Mouse (Mus musculus) liver, postnatal 0 days (tissue): Measurements from ENCODE around the gene Proz. TPM values are rescaled to one million over a fixed set of nuclear protein-coding genes. Genes with fewer than 3 reads are reported as not detected.

Experiments
- ATAC-seq: fragments of 200-750 bp; cut with Nextera tagmentation; 2 replicates; pipeline ENCODE4 v1.8.0; 2017; ENCODE audit warnings: mild to moderate bottlenecking, moderate library complexity
- DNase-seq: peaks from one replicate; pipeline ENCODE4 v3.0.0-alpha.2; 2016
- H3K27ac ChIP-seq: fragments of 300-500 bp; sonication (generic); 2 replicates; pipeline ENCODE4 v1.5.1; 2014; ENCODE audit warnings: antibody characterized with exemption, moderate library complexity, mild to moderate bottlenecking, low read depth
- H3K27me3 ChIP-seq: fragments of 300-500 bp; sonication (generic); 2 replicates; pipeline ENCODE4 v1.6.1; 2014; ENCODE audit warnings: low read length, control low read depth, mixed read lengths; ENCODE audit not compliant: insufficient read depth
- H3K36me3 ChIP-seq: fragments of 300-500 bp; sonication (generic); replicated peaks from 2 replicates; pipeline ENCODE4 v1.6.1; 2014; ENCODE audit warnings: mild to moderate bottlenecking, control low read depth, low read length, moderate library complexity, mixed read lengths; ENCODE audit not compliant: insufficient read depth
- H3K4me1 ChIP-seq: fragments of 300-500 bp; sonication (generic); 2 replicates; pipeline ENCODE4 v1.6.1; 2014; ENCODE audit warnings: antibody characterized with exemption, mild to moderate bottlenecking, control low read depth; ENCODE audit not compliant: insufficient read depth
- H3K4me2 ChIP-seq: fragments of 300-500 bp; sonication (generic); 2 replicates; pipeline ENCODE4 v1.6.1; 2014; ENCODE audit warnings: low read depth, mild to moderate bottlenecking, low read length, moderate library complexity, mixed read lengths
- H3K4me3 ChIP-seq: fragments of 300-500 bp; sonication (generic); 2 replicates; pipeline ENCODE4 v1.5.1; 2014; ENCODE audit warnings: low read depth, low read length
- H3K9ac ChIP-seq: fragments of 300-500 bp; sonication (generic); replicated peaks from 2 replicates; pipeline ENCODE4 v1.6.1; 2014; ENCODE audit warnings: mild to moderate bottlenecking, moderate library complexity
- H3K9me3 ChIP-seq: fragments of 300-500 bp; sonication (generic); 2 replicates; pipeline ENCODE4 v1.6.1; 2016; ENCODE audit warnings: mild to moderate bottlenecking, control low read depth, low read length, mixed read lengths
- CTCF ChIP-seq: sonication (generic); IDR thresholded peaks from 2 replicates; pipeline ENCODE4 v1.5.1; 2016; ENCODE audit warnings: antibody characterized with exemption, low read depth
- EP300 ChIP-seq: IDR thresholded peaks from 2 replicates; pipeline ENCODE4 v1.6.1; 2016; ENCODE audit warnings: antibody characterized with exemption, low read depth, mild to moderate bottlenecking
- WGBS: fragments of 180-500 bp; shearing (Covaris S2); extraction: QIAGEN DNeasy Blood & Tissue Kit; methylation state at CpG from one replicate; pipeline ENCODE4 v1.1.7; 2014; ENCODE audit not compliant: insufficient replicate concordance; 5-methylcytosine and 5-hydroxymethylcytosine counted together
- polyA plus RNA-seq: library from polyadenylated mRNA; unstranded; fragments of >200 nt; fragmentation: Nextera tagmentation; extraction: Ambion mirVana; gene quantifications from 2 replicates; pipeline ENCODE4 v1.2.1, GENCODE M21; 2015

Proz gene
- polyA plus RNA-seq, 1 experiment from 2014 or later: 93.8 TPM

DNA sequence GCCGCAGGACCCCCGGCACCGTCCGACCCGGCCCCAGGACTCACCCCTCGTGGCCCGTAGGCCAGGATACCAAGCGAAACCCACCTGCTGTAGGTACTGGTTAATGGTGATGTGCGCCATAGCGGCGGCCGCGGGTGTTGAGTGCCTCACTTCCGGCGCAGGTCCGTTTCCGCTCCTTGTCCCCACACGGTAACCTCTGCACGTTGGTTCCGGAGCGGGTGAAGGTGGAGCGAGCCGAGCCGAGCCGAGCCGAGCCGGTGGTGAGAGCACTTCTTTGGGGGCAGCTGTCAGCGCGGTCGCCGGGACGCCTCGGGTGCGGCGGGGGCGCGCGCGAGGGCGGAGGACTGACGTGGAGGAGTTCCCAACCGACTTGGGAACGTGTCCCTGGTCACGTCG is 44.0 kb downstream of the Proz start:
- peak overlapping the region; percentile 82 for H3K9ac ChIP-seq
- peaks cover 6% of the 10 kb centered on the region; the same call in 1 of the 2 replicates for H3K36me3 ChIP-seq
- WGBS: under 1% methylated on average over 45 of the region's 45 CpGs
- peak overlapping the region; percentile 86 for H3K4me2 ChIP-seq
- peak; percentile 53 for ATAC-seq
- peak overlapping the region; percentile 79 for H3K4me3 ChIP-seq
- H3K9me3 ChIP-seq: no peaks in the 10 kb centered on the region
- H3K4me1 ChIP-seq: peaks cover 20% of the 10 kb centered on the region
- peak overlapping the region; percentile 93 for H3K27ac ChIP-seq
- DNase-seq: peak; percentile 94
- H3K27me3 ChIP-seq: no peaks in the 10 kb centered on the region
- TF ChIP-seq CTCF (no peak), EP300 (no peak)

DNA sequence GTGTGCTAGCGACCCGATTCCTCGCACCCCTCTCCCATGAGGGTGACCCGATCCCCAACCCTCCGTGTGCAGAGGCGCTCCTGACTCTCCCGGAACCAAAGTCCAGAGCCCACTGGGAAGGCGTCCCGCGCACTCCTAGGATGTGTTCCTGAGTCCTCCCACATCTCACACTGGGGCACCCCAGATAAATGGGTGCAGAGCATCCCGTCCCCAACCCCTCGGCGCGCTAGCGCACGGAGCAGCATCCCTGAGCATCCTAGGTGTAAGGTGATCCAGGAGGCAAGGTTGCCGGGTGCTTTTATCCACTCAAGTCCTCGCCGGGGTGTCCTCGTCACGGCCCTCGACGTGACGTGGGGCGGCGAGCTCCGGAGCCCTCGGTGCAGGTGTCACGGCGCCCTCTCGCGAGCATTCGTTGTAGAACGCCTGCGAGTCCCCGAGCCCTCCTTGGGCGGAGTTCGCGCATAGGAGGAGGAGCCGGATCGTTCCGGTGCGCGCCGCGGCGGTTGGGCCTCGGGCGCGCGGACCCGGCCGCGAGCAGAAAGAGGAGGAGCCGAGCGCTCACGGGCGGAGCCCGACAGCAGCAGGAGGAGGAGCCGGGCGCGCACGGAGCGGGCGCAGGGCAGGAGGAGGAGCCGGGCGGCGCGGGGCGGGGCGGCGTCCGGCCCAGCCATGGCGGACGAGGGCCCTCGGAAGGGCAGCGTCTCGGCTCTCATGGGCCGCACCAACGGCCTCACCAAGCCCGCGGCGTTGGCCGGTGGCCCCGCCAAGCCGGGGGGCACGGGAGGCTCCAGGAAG is 44.6 kb downstream of the Proz start, which contains the start of the genes Pcid2 and Cul4a:
Gene Pcid2, minus strand, starts transcription at position 373 of the 795 bp plus-strand sequence.
Gene Cul4a, plus strand, starts transcription at position 535 of the 795 bp plus-strand sequence.
- H3K4me2 ChIP-seq: peak within 1 kb of the TSS; percentile 86
- H3K27ac ChIP-seq: peak within 1 kb of the TSS; percentile 93
- WGBS: under 1% methylated on average over 64 of the region's 87 CpGs
- no peak; the same call in 1 of the 2 replicates for TF ChIP-seq EP300
- peak; percentile 91 for TF ChIP-seq CTCF
- peak within 1 kb of the TSS; percentile 94 for H3K9ac ChIP-seq
- H3K27me3 ChIP-seq: no peaks in the 10 kb centered on the region
- H3K4me3 ChIP-seq: peak within 1 kb of the TSS; percentile 79
- DNase-seq (peak; percentile 99), ATAC-seq (peak; percentile 90)
- peaks cover 26% of the 10 kb centered on the region for H3K4me1 ChIP-seq
- H3K36me3 ChIP-seq: peaks cover 6% of the 10 kb centered on the region; the same call in 1 of the 2 replicates
- H3K9me3 ChIP-seq: no peaks in the 10 kb centered on the region

DNA sequence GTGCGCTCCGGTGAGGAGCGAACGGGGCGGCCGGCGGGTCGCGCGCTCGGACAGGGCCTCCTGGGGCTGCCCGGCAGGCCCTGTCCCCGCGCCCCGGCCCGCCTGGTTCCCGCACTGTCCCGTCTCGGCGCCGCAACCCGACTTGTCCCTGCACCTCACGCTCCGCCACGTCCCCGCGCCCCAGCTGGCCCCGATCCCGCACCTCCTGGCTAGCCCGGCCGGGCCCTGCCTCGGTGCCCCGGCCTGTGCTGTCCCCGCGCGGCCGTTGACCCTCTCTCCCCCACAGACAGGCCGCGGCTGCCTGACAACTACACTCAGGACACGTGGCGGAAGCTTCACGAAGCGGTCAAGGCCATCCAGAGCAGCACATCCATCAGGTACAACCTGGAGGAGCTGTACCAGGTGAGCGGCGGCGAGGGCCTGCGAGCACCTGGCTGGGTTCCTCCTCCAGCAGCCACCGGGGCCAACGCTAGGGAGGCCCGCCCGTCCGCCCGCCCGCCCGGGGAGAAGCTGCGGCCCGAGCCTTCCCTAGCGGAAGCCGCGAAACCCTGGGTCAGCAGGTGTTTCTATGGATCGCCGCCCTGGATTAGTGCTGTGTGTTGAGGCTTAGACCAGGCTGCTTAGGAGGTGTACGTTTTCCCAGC is 45.3 kb downstream of the Proz start:
- ATAC-seq (peak; percentile 54), DNase-seq (peak; percentile 80)
- H3K4me2 ChIP-seq: peak overlapping the region; percentile 67
- TF ChIP-seq CTCF (no peak), EP300 (no peak)
- H3K9ac ChIP-seq: peak overlapping the region; percentile 94
- peaks cover 6% of the 10 kb centered on the region; the same call in 1 of the 2 replicates for H3K36me3 ChIP-seq
- peak overlapping the region; percentile 92 for H3K27ac ChIP-seq
- H3K4me1 ChIP-seq: peaks cover 28% of the 10 kb centered on the region
- H3K4me3 ChIP-seq: peak overlapping the region; percentile 79
- WGBS: under 1% methylated on average over 55 of the region's 63 CpGs
- no peaks in the 10 kb centered on the region for H3K9me3 ChIP-seq
- no peaks in the 10 kb centered on the region for H3K27me3 ChIP-seq

DNA sequence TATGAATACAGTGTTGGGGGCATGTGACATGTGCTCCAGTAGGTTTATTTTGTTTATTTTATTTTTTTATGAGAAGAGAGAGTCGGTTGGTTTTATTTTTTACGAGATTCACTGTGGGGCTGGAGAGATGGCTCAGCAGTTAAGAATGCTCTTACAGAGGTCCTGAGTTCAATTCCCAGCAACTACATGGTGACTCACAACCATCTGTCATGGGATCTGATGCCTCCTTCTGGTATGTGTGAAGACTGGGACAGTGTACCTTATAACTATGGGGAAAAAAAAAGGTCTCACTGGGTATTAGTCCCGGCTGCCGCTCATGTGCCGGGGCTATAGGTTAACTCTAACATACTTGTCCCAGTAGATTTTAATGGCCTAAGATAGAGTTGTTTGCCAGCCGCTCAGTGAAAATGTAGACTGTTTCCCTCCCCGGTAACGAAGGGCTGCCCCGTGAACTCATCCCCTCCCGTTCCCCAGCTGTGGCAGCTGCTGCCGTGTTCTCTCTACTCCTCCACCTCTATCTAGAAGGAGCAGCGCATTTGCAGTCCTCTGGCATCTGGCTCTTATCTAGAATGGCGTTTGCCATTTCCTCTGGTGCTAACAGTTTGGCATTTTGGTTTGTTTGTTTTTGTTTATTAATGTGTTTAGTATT is 47.4 kb downstream of the Proz start:
- H3K4me2 ChIP-seq: peak overlapping the region; percentile 67
- TF ChIP-seq EP300 (peak; percentile 94), CTCF (no peak)
- WGBS: 49% methylated on average over 13 of the region's 13 CpGs
- H3K27me3 ChIP-seq: no peaks in the 10 kb centered on the region
- H3K36me3 ChIP-seq: peaks cover 13% of the 10 kb centered on the region; the same call in 1 of the 2 replicates
- peak; percentile 67 for DNase-seq
- H3K4me3 ChIP-seq: peak overlapping the region; percentile 22
- peak overlapping the region; percentile 92 for H3K27ac ChIP-seq
- peaks cover 28% of the 10 kb centered on the region for H3K4me1 ChIP-seq
- peak overlapping the region; percentile 94 for H3K9ac ChIP-seq
- peak; percentile 13; the same call in 1 of the 2 replicates for ATAC-seq
- no peaks in the 10 kb centered on the region for H3K9me3 ChIP-seq

DNA sequence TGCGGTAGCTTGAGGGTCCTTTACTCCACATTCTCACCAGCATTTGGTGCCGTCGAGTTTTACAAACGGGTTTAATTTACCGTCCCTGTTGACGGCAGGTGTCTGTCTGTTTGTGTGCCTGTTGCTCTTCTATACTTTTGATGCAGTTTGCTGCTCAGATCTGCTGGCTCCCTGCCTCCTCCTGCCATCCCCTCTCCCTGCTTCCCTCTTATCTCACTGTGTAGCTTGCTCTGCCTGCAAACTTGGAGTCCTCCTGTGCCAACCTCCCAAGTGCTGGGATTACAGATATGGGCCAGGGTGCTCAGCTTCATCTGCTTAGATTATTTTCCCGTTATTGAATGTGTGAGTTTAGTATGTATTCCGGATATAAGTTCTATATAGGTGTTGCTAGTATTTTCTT is 48.3 kb downstream of the Proz start:
- peak overlapping the region; percentile 22 for H3K4me3 ChIP-seq
- H3K4me1 ChIP-seq: peaks cover 23% of the 10 kb centered on the region
- 62% methylated on average over 8 of the region's 8 CpGs for WGBS
- peak overlapping the region; percentile 92 for H3K27ac ChIP-seq
- no peaks in the 10 kb centered on the region for H3K27me3 ChIP-seq
- ATAC-seq: 0 out of 2 replicates have a peak, but pooled peaks have one; percentile 3
- TF ChIP-seq EP300 (peak; percentile 96), CTCF (no peak)
- peak overlapping the region; percentile 67 for H3K4me2 ChIP-seq
- peaks cover 13% of the 10 kb centered on the region; the same call in 1 of the 2 replicates for H3K36me3 ChIP-seq
- H3K9ac ChIP-seq: peak overlapping the region; percentile 44
- DNase-seq: peak; percentile 56
- no peaks in the 10 kb centered on the region for H3K9me3 ChIP-seq
